Mouse (Mus musculus) kidney, adult 2 months (tissue): Measurements from ENCODE around the gene Htr1d.

Experiments used
- CTCF ChIP-seq: fragments of 200-500 bp; conservative IDR thresholded peaks from 2 replicates; pipeline ENCODE4 v1.5.1; 2011; ENCODE audit warnings: low read depth, mild to moderate bottlenecking, control low read depth, low read length, moderate library complexity, mixed read lengths; ENCODE audit not compliant: insufficient read depth, insufficient read length
- POLR2A ChIP-seq: fragments of 200-500 bp; IDR thresholded peaks from one replicate; pipeline ENCODE4 v1.6.1; 2011; ENCODE audit warnings: low read depth, low read length, control low read depth

- TF ChIP-seq POLR2A, result no peak
- peak; percentile 38; the same call in 1 of the 2 replicates for TF ChIP-seq CTCF
These were observed 40.3 kb upstream of the Htr1d start for GRCm38 (mm10) chr4:136383052-136383451.
